9 mouse cellular contexts compared by ENCODE assay signal in the genomic region with DNA sequence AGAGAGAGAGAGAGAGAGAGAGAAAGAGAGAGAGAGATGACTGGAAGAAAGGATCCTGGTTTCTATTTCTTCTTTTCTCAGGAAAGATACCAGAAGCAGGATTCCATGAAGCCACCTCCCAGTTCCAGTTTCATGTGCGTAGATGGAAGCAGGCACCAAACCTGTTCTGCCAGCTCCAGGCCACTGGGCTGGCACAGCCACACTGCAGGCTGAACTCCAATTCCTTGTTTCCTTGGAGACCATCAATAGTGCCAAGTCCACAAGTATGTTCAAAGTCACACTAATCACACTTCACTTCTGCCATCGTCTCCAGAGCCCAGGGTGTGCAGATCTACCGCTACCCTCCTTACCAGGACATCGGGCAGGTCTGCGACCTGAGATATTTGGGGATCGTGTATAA. TPM values are rescaled to one million over a fixed set of nuclear protein-coding genes. Genes with fewer than 3 reads are reported as not detected.
DNase-seq lines count a peak whose midpoint lies in the region; ATAC-seq lines count a peak whose summit lies in the region.
"Had no signal": no experiment of that assay in that cellular context is flagged by ENCODE, and none has a peak within 500 bp of the region (broad histone marks: within the 10 kb centered on the region; RNA-seq: fewer than 3 reads in every experiment).

No protein-coding gene starts in this region.

- intact Hi-C loops in left cerebral cortex, postnatal 4 days (cut with DNase I) = no loop called here

- ATAC-seq in frontal cortex, adult (ENCODE audit: low TSS enrichment) = no peak

- peak; percentile 49 for DNase-seq in adrenal gland, postnatal 14 days
- DNase-seq in adrenal gland, adult 8-10 months = no peak
- peak; percentile 56 for DNase-seq in left cerebral cortex, postnatal 4 days
- DNase-seq in left cerebral cortex, adult 8-10 months (ENCODE audit: low spot score in 2 of 2) = no peak
- peak; percentile 58 to 85 for DNase-seq in kidney, postnatal 25 days
- peak; percentile 34 for DNase-seq in ovary, postnatal 36 days (ENCODE audit: low spot score)
- DNase-seq in thymus, postnatal 25 days = no peak
- DNase-seq: liver, embryonic 13.5 days had no signal

RNA-seq across cellular contexts. Expression of a gene that starts 15.2 kb away (rescaled TPM):
- 78.0 and 79.5 TPM in 2 replicates for total RNA-seq in adrenal gland, postnatal 14 days (2021)
- total RNA-seq in adrenal gland, adult 8-10 months (2022) = 10 to 100 TPM; 44.0 to 95.8 (median 70.5) TPM
- 10 to 100 TPM; 27.4 to 28.0 TPM for total RNA-seq in left cerebral cortex, postnatal 4 days (2021)
- total RNA-seq in left cerebral cortex, adult 8-10 months (2022) = 10 to 100 TPM; 42.3 to 53.0 (median 44.8) TPM

Comparison
In these comparisons a context has a peak if more than half of its experiments do, and no peak if none do; other contexts are left out.
1. DNase-seq: peak in adrenal gland, postnatal 14 days (single experiment), left cerebral cortex, postnatal 4 days (single experiment), kidney, postnatal 25 days (2 of 2) and ovary, postnatal 36 days (single experiment); none in adrenal gland, adult 8-10 months (single experiment), left cerebral cortex, adult 8-10 months (0 of 2) and thymus, postnatal 25 days (single experiment).